Mouse (Mus musculus) lung, postnatal 14 days (tissue): ENCODE data around the gene Xcl1.
"Not testable (repeated sequence)": the region's sequence is repeated elsewhere in the genome, so short reads cannot be mapped to it uniquely, and the experiment has no call there.

ENCODE experiments used
- DNase-seq: peaks from one replicate; pipeline ENCODE4 v3.0.0; 2021

The Xcl1 gene

GRCm38 (mm10) chr1:164935477-164936044 is at the start of gene Xcl1:
TSS of gene Xcl1 (minus strand) at chr1:164935527.
- no peak for DNase-seq

- DNase-seq: not testable (repeated sequence)
Observed at GRCm38 (mm10) chr1:164984681-164985080, 49.4 kb upstream of the Xcl1 start.

- DNase-seq: no peak
Observed at GRCm38 (mm10) chr1:164977351-164977750, 42.0 kb upstream of the Xcl1 start.

- no peak for DNase-seq
Observed at GRCm38 (mm10) chr1:164975729-164976128, 40.4 kb upstream of the Xcl1 start.

GRCm38 (mm10) chr1:164975276-164975675 is 39.9 kb upstream of the Xcl1 start:
- no peak for DNase-seq

- no peak for DNase-seq
Observed at GRCm38 (mm10) chr1:164973790-164974189, 38.5 kb upstream of the Xcl1 start.

GRCm38 (mm10) chr1:164973341-164973740 is 38.0 kb upstream of the Xcl1 start:
- DNase-seq: no peak

- no peak for DNase-seq
Observed at GRCm38 (mm10) chr1:164972744-164973143, 37.4 kb upstream of the Xcl1 start.

GRCm38 (mm10) chr1:164966095-164966698 is 30.9 kb upstream of the Xcl1 start:
- no peak for DNase-seq

GRCm38 (mm10) chr1:164960610-164961009 is 25.3 kb upstream of the Xcl1 start:
- DNase-seq: no peak

GRCm38 (mm10) chr1:164959787-164960385 is 24.6 kb upstream of the Xcl1 start:
- DNase-seq: no peak

GRCm38 (mm10) chr1:164959160-164959559 is 23.8 kb upstream of the Xcl1 start:
- no peak for DNase-seq

- DNase-seq: no peak
Observed at GRCm38 (mm10) chr1:164957974-164958373, 22.6 kb upstream of the Xcl1 start.

- DNase-seq: no peak
Observed at GRCm38 (mm10) chr1:164956725-164957399, 21.5 kb upstream of the Xcl1 start.

GRCm38 (mm10) chr1:164955452-164956196 is 20.3 kb upstream of the Xcl1 start:
- DNase-seq: no peak

GRCm38 (mm10) chr1:164953574-164953973 is 18.2 kb upstream of the Xcl1 start:
- no peak for DNase-seq

- no peak for DNase-seq
Observed at GRCm38 (mm10) chr1:164936060-164936459, 733 bp upstream of the Xcl1 start.

- DNase-seq: no peak
Observed at GRCm38 (mm10) chr1:164933441-164934188, 1.7 kb downstream of the Xcl1 start.

GRCm38 (mm10) chr1:164931135-164931534 is 4.2 kb downstream of the Xcl1 start:
- DNase-seq: no peak

- DNase-seq: no peak
Observed at GRCm38 (mm10) chr1:164930006-164930405, 5.3 kb downstream of the Xcl1 start.

- no peak for DNase-seq
Observed at GRCm38 (mm10) chr1:164926534-164927160, 8.7 kb downstream of the Xcl1 start.

GRCm38 (mm10) chr1:164905047-164905446 is 30.3 kb downstream of the Xcl1 start:
- DNase-seq: peak; percentile 62
